Mouse (Mus musculus): ENCODE measurements at regions not wholly inside any gene's neighbourhood (a gene's known extent, or its start where the extent isn't known, plus 50 kb on each side); places are given as distances from the start of the nearest gene placed in this dataset.
"Not testable (repeated sequence)": the region's sequence is repeated elsewhere in the genome, so short reads cannot be mapped to it uniquely, and the experiment has no call there.

- no peak for TF ChIP-seq CTCF (IDR thresholded peaks at IDR 0.05; ENCODE audit: low read depth)
- Histone ChIP-seq H3K9me3 (ENCODE audit: low read depth, low read length) (no peaks in the 10 kb centered on the region), H3K4me2 (no peak overlapping the region), H3K4me1 (ENCODE audit: insufficient read depth) (no peaks in the 10 kb centered on the region), H3K9ac (no peak overlapping the region), H3K27ac (ENCODE audit: low read depth) (no peak overlapping the region), H3K36me3 (ENCODE audit: insufficient read depth) (no peaks in the 10 kb centered on the region), H3K4me3 (ENCODE audit: low read depth, low read length) (no peak overlapping the region), H3K27me3 (ENCODE audit: insufficient read depth, low read length) (no peaks in the 10 kb centered on the region)
- ATAC-seq (ENCODE audit: insufficient read depth): no peak
- WGBS: 60% methylated on average over 5 of the region's 5 CpGs
- DNase-seq: no peak
These were observed 176.0 kb upstream of the Tac1 start for GRCm38 (mm10) chr6:7378651-7379050.

- Histone ChIP-seq H3K9ac (no peak overlapping the region), H3K4me1 (ENCODE audit: insufficient read depth) (no peaks in the 10 kb centered on the region), H3K27me3 (ENCODE audit: insufficient read depth, low read length) (no peaks in the 10 kb centered on the region), H3K27ac (ENCODE audit: low read depth) (no peak overlapping the region), H3K4me3 (ENCODE audit: low read depth, low read length) (no peak overlapping the region), H3K36me3 (ENCODE audit: insufficient read depth) (no peaks in the 10 kb centered on the region), H3K9me3 (ENCODE audit: low read depth, low read length) (no peaks in the 10 kb centered on the region), H3K4me2 (no peak overlapping the region)
- DNase-seq (no peak), ATAC-seq (ENCODE audit: insufficient read depth) (no peak)
- WGBS: 38% methylated on average over 2 of the region's 2 CpGs
- TF ChIP-seq CTCF (IDR thresholded peaks at IDR 0.05; ENCODE audit: low read depth): no peak
These were observed 129.9 kb upstream of the Tac1 start for GRCm38 (mm10) chr6:7424731-7425130.

GRCm38 (mm10) chr6:7441725-7442124, 113.0 kb upstream of the Tac1 start:
- no peak overlapping the region for H3K9ac ChIP-seq
- no peak for DNase-seq
- H3K27me3 ChIP-seq (ENCODE audit: insufficient read depth, low read length): no peaks in the 10 kb centered on the region
- H3K4me1 ChIP-seq (ENCODE audit: insufficient read depth): no peaks in the 10 kb centered on the region
- no peaks in the 10 kb centered on the region for H3K36me3 ChIP-seq (ENCODE audit: insufficient read depth)
- H3K4me3 ChIP-seq (ENCODE audit: low read depth, low read length): no peak overlapping the region
- 52% methylated on average over 3 of the region's 3 CpGs for WGBS
- ATAC-seq (ENCODE audit: insufficient read depth): no peak
- H3K9me3 ChIP-seq (ENCODE audit: low read depth, low read length): no peaks in the 10 kb centered on the region
- H3K27ac ChIP-seq (ENCODE audit: low read depth): no peak overlapping the region
- no peak overlapping the region for H3K4me2 ChIP-seq
- no peak for TF ChIP-seq CTCF (IDR thresholded peaks at IDR 0.05; ENCODE audit: low read depth)

GRCm38 (mm10) chr6:7442286-7442685, 112.4 kb upstream of the Tac1 start:
- H3K9ac ChIP-seq; H3K4me2 ChIP-seq; H3K9me3 ChIP-seq (ENCODE audit: low read depth, low read length); ATAC-seq (ENCODE audit: insufficient read depth); H3K27me3 ChIP-seq (ENCODE audit: insufficient read depth, low read length); DNase-seq; H3K4me3 ChIP-seq (ENCODE audit: low read depth, low read length); H3K4me1 ChIP-seq (ENCODE audit: insufficient read depth); H3K27ac ChIP-seq (ENCODE audit: low read depth); H3K36me3 ChIP-seq (ENCODE audit: insufficient read depth): not testable (repeated sequence)
- 75% methylated on average over 3 of the region's 3 CpGs for WGBS

GRCm38 (mm10) chr6:7455881-7456280, 98.8 kb upstream of the Tac1 start:
- Histone ChIP-seq H3K4me1 (ENCODE audit: insufficient read depth) (no peaks in the 10 kb centered on the region), H3K9me3 (ENCODE audit: low read depth, low read length) (no peaks in the 10 kb centered on the region), H3K36me3 (ENCODE audit: insufficient read depth) (no peaks in the 10 kb centered on the region), H3K27me3 (ENCODE audit: insufficient read depth, low read length) (no peaks in the 10 kb centered on the region), H3K27ac (ENCODE audit: low read depth) (no peak overlapping the region), H3K4me2 (no peak overlapping the region), H3K9ac (no peak overlapping the region), H3K4me3 (ENCODE audit: low read depth, low read length) (no peak overlapping the region)
- WGBS: 84% methylated on average over 3 of the region's 3 CpGs
- ATAC-seq (ENCODE audit: insufficient read depth) (no peak), DNase-seq (no peak)
- TF ChIP-seq CTCF (IDR thresholded peaks at IDR 0.05; ENCODE audit: low read depth): no peak

GRCm38 (mm10) chr6:7463896-7464295, 90.8 kb upstream of the Tac1 start:
- ATAC-seq (ENCODE audit: insufficient read depth) (peak; percentile 63; the same call in 1 of the 2 replicates), DNase-seq (peak; percentile 68)
- H3K27me3 ChIP-seq (ENCODE audit: insufficient read depth, low read length): no peaks in the 10 kb centered on the region
- H3K9me3 ChIP-seq (ENCODE audit: low read depth, low read length): no peaks in the 10 kb centered on the region
- no peak overlapping the region for H3K9ac ChIP-seq
- WGBS: 67% methylated on average over 2 of the region's 2 CpGs
- no peak overlapping the region for H3K4me2 ChIP-seq
- H3K27ac ChIP-seq (ENCODE audit: low read depth): no peak overlapping the region
- no peaks in the 10 kb centered on the region for H3K36me3 ChIP-seq (ENCODE audit: insufficient read depth)
- H3K4me1 ChIP-seq (ENCODE audit: insufficient read depth): no peaks in the 10 kb centered on the region
- no peak overlapping the region for H3K4me3 ChIP-seq (ENCODE audit: low read depth, low read length)
- no peak for TF ChIP-seq CTCF (IDR thresholded peaks at IDR 0.05; ENCODE audit: low read depth)

- Histone ChIP-seq H3K27ac (ENCODE audit: low read depth) (no peak overlapping the region), H3K4me1 (ENCODE audit: insufficient read depth) (no peaks in the 10 kb centered on the region), H3K4me3 (ENCODE audit: low read depth, low read length) (no peak overlapping the region), H3K27me3 (ENCODE audit: insufficient read depth, low read length) (no peaks in the 10 kb centered on the region), H3K9me3 (ENCODE audit: low read depth, low read length) (no peaks in the 10 kb centered on the region), H3K36me3 (ENCODE audit: insufficient read depth) (no peaks in the 10 kb centered on the region), H3K4me2 (no peak overlapping the region), H3K9ac (no peak overlapping the region)
- no peak for TF ChIP-seq CTCF (IDR thresholded peaks at IDR 0.05; ENCODE audit: low read depth)
- ATAC-seq (ENCODE audit: insufficient read depth) (no peak), DNase-seq (no peak)
- 67% methylated on average over 2 of the region's 2 CpGs for WGBS
These were observed 90.3 kb upstream of the Tac1 start for GRCm38 (mm10) chr6:7464346-7464745.

All from lung, embryonic 14.5 days (tissue).